Mouse (Mus musculus): ENCODE measurements around the gene Olfr1278. TPM values are rescaled to one million over a fixed set of nuclear protein-coding genes. Genes with fewer than 3 reads are reported as not detected.
"Not testable (repeated sequence)": the region's sequence is repeated elsewhere in the genome, so short reads cannot be mapped to it uniquely, and the experiment has no call there.

Olfr1278 gene
- polyA plus RNA-seq, 2 experiments: not detected

DNA sequence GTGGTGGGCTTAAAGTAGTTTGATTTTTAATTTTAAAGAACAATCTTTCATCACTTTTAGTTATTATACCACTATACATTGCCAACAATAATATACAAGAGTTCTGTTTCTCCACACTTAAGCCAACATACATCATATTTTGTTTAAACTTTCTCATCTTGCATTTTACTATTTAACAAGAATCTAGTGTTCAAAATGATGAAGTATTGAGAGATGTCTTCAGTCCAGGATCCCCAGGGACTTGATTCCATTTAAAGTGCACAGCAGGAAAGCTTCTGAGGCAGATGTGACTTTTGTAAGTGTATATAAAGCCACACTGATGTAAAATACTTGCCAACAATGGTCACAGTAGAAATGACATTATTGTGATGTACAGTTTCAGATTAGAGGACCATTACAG is 23.8 kb downstream of the Olfr1278 start, which contains the start of gene Olfr1280:
TSS of gene Olfr1280 (plus strand) at position 301 of the 400 bp plus-strand sequence.
- no peaks in the 10 kb centered on the region for H3K9me3 ChIP-seq (ENCODE audit: control insufficient read depth, low read length)
- H3K4me1 ChIP-seq (replicated peaks; ENCODE audit: control insufficient read depth in 2 of 2, insufficient read depth in 2 of 2, low read length in 1 of 2): no peaks in the 10 kb centered on the region
- H3K36me3 ChIP-seq (replicated peaks; ENCODE audit: control insufficient read depth, insufficient read depth, low read depth): no peaks in the 10 kb centered on the region
- no peak within 1 kb of the TSS for H3K27ac ChIP-seq
- H3K4me2 ChIP-seq (ENCODE audit: low read depth): no peak within 1 kb of the TSS
- H3K27me3 ChIP-seq (ENCODE audit: control insufficient read depth, insufficient read depth, low read length): no peaks in the 10 kb centered on the region
- H3K4me3 ChIP-seq (ENCODE audit: insufficient read depth in 1 of 2, low read depth in 2 of 2, low read length in 2 of 2): no peak within 1 kb of the TSS
- H3K9ac ChIP-seq (replicated peaks): no peak within 1 kb of the TSS
- ATAC-seq (ENCODE audit: insufficient read depth) (no peak), DNase-seq (ENCODE audit: low read depth in 3 of 3, low spot score in 3 of 3) (no peak)
- no peak for TF ChIP-seq EP300 (IDR thresholded peaks at IDR 0.05; ENCODE audit: low read depth)
- TF ChIP-seq CTCF (IDR thresholded peaks at IDR 0.05; ENCODE audit: low read depth): no peak

DNA sequence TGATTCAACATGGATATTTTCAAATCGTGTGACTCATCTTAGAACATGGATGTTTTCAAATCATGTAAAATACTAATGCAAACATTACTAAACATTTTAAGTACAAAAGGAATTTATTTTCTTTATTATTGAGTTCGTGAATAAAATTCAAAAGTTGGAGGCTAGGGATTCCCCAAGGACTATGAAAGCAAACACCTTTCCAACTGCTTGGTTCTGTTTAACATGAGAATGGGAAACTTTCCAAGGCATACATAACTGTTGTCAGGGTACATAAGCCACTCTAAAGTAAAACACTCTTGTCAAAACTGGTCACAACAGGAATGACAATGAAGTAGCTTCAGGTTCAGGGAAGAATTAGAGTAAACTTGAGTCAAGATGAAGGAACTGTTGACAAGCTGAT is 36.3 kb downstream of the Olfr1278 start, which contains the start of gene Olfr1281:
TSS of gene Olfr1281 (plus strand) at position 301 of the 400 bp plus-strand sequence.
- H3K4me1 ChIP-seq (replicated peaks; ENCODE audit: control insufficient read depth in 2 of 2, insufficient read depth in 2 of 2, low read length in 1 of 2): no peaks in the 10 kb centered on the region
- no peaks in the 10 kb centered on the region for H3K27me3 ChIP-seq (ENCODE audit: control insufficient read depth, insufficient read depth, low read length)
- H3K36me3 ChIP-seq (replicated peaks; ENCODE audit: control insufficient read depth, insufficient read depth, low read depth): no peaks in the 10 kb centered on the region
- 42% methylated on average over 2 of the region's 2 CpGs for WGBS (ENCODE audit: insufficient replicate concordance)
- no peak for DNase-seq (ENCODE audit: low read depth in 3 of 3, low spot score in 3 of 3)
- no peak within 1 kb of the TSS for H3K4me3 ChIP-seq (ENCODE audit: insufficient read depth in 1 of 2, low read depth in 2 of 2, low read length in 2 of 2)
- no peak within 1 kb of the TSS for H3K9ac ChIP-seq (replicated peaks)
- no peak for TF ChIP-seq CTCF (IDR thresholded peaks at IDR 0.05; ENCODE audit: low read depth)
- no peak for TF ChIP-seq EP300 (IDR thresholded peaks at IDR 0.05; ENCODE audit: low read depth)
- H3K4me2 ChIP-seq (ENCODE audit: low read depth): no peak within 1 kb of the TSS
- H3K9me3 ChIP-seq (ENCODE audit: control insufficient read depth, low read length): no peaks in the 10 kb centered on the region
- no peak within 1 kb of the TSS for H3K27ac ChIP-seq
- no peak for ATAC-seq (ENCODE audit: insufficient read depth)

DNA sequence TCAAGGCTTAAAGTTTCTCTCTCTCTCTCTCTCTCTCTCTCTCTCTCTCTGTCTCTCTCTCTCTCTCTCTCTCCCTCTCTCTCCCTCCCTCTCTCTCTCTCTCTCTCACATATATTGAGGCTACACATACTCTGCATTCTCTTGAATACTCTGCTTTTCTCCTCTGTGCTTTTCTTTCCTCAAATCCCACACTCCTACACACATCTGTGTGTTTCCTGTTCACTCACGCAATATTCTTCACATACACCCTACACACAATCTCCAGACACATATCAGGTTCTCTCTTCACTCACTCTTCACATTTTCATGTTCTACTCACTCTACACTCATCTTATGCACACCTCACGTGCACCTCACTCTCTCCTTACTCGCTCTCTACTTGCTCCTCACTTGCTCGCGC is 43.8 kb downstream of the Olfr1278 start:
- not testable (repeated sequence) for DNase-seq (ENCODE audit: low read depth in 3 of 3, low spot score in 3 of 3); H3K36me3 ChIP-seq (replicated peaks; ENCODE audit: control insufficient read depth, insufficient read depth, low read depth); ATAC-seq (ENCODE audit: insufficient read depth); H3K4me1 ChIP-seq (replicated peaks; ENCODE audit: control insufficient read depth in 2 of 2, insufficient read depth in 2 of 2, low read length in 1 of 2); H3K4me3 ChIP-seq (ENCODE audit: insufficient read depth in 1 of 2, low read depth in 2 of 2, low read length in 2 of 2); H3K9ac ChIP-seq (replicated peaks); H3K27me3 ChIP-seq (ENCODE audit: control insufficient read depth, insufficient read depth, low read length); H3K27ac ChIP-seq; H3K4me2 ChIP-seq (ENCODE audit: low read depth); H3K9me3 ChIP-seq (ENCODE audit: control insufficient read depth, low read length)
- 69% methylated on average over 5 of the region's 5 CpGs for WGBS (ENCODE audit: insufficient replicate concordance)

DNA sequence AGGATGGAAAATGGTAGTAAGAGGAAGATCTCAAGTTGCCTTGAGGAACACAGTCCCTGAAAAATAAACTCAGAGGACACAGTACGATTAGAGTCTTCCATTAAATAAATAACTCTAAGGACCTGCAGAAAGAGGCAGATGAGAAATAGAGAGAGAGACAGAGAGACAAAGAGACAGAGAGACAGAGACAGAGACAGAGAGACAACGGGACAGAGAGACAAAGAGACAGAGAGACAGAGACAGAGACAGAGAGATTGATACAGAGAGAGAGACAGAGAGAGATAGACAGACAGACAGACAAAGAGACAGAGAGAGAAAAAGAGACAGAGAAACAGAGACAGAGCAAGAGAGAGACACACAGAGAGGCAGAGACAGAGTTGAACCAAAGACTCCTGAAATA is 46.0 kb downstream of the Olfr1278 start, which contains the start of gene Olfr1282:
TSS of gene Olfr1282 (minus strand) at position 101 of the 400 bp plus-strand sequence.
- no peak for ATAC-seq (ENCODE audit: insufficient read depth)
- Histone ChIP-seq H3K4me3 (ENCODE audit: insufficient read depth in 1 of 2, low read depth in 2 of 2, low read length in 2 of 2) (no peak within 1 kb of the TSS), H3K27ac (no peak within 1 kb of the TSS), H3K9me3 (ENCODE audit: control insufficient read depth, low read length) (no peaks in the 10 kb centered on the region), H3K4me2 (ENCODE audit: low read depth) (no peak within 1 kb of the TSS), H3K4me1 (replicated peaks; ENCODE audit: control insufficient read depth in 2 of 2, insufficient read depth in 2 of 2, low read length in 1 of 2) (no peaks in the 10 kb centered on the region), H3K9ac (replicated peaks) (no peak within 1 kb of the TSS), H3K36me3 (replicated peaks; ENCODE audit: control insufficient read depth, insufficient read depth, low read depth) (no peaks in the 10 kb centered on the region), H3K27me3 (ENCODE audit: control insufficient read depth, insufficient read depth, low read length) (no peaks in the 10 kb centered on the region)
- no peak for DNase-seq (ENCODE audit: low read depth in 3 of 3, low spot score in 3 of 3)
- no peak for TF ChIP-seq EP300 (IDR thresholded peaks at IDR 0.05; ENCODE audit: low read depth)
- no peak for TF ChIP-seq CTCF (IDR thresholded peaks at IDR 0.05; ENCODE audit: low read depth)
- 37% methylated on average over 2 of the region's 2 CpGs for WGBS (ENCODE audit: insufficient replicate concordance)

Other genes with a start within 250 kb of the Olfr1278 start
- not detected in 2 replicates for gene Gm13941, start 184.2 kb upstream of the Olfr1278 start, polyA plus RNA-seq (2012; rRNA removed)
- not detected in 2 replicates for gene Gm13941, start 184.2 kb upstream of the Olfr1278 start, polyA plus RNA-seq (2014; fragmentation: Nextera tagmentation; extraction: Ambion mirVana)
- not detected in 2 replicates for gene Gm15130, start 137.2 kb upstream of the Olfr1278 start, polyA plus RNA-seq (2012; rRNA removed)
- not detected in 2 replicates for gene Gm15130, start 137.2 kb upstream of the Olfr1278 start, polyA plus RNA-seq (2014; fragmentation: Nextera tagmentation; extraction: Ambion mirVana)
- not detected in 2 replicates for gene 4930430A15Rik, start 60.5 kb upstream of the Olfr1278 start, polyA plus RNA-seq (2012; rRNA removed)
- gene 4930430A15Rik, start 60.5 kb upstream of the Olfr1278 start, polyA plus RNA-seq (2014; fragmentation: Nextera tagmentation; extraction: Ambion mirVana): not detected in 2 replicates
- gene Olfr1275, start 54.9 kb upstream of the Olfr1278 start, polyA plus RNA-seq (2012; rRNA removed): not detected in 2 replicates
- not detected in 2 replicates for gene Olfr1275, start 54.9 kb upstream of the Olfr1278 start, polyA plus RNA-seq (2014; fragmentation: Nextera tagmentation; extraction: Ambion mirVana)
- gene Olfr1276, start 35.6 kb upstream of the Olfr1278 start, polyA plus RNA-seq (2012; rRNA removed): not detected in 2 replicates
- not detected in 2 replicates for gene Olfr1276, start 35.6 kb upstream of the Olfr1278 start, polyA plus RNA-seq (2014; fragmentation: Nextera tagmentation; extraction: Ambion mirVana)
- not detected in 2 replicates for gene Olfr1277, start 16.0 kb upstream of the Olfr1278 start, polyA plus RNA-seq (2012; rRNA removed)
- not detected in 2 replicates for gene Olfr1277, start 16.0 kb upstream of the Olfr1278 start, polyA plus RNA-seq (2014; fragmentation: Nextera tagmentation; extraction: Ambion mirVana)
- not detected in 2 replicates for gene Olfr1279, start 10.5 kb downstream of the Olfr1278 start, polyA plus RNA-seq (2012; rRNA removed)
- not detected in 2 replicates for gene Olfr1279, start 10.5 kb downstream of the Olfr1278 start, polyA plus RNA-seq (2014; fragmentation: Nextera tagmentation; extraction: Ambion mirVana)
- gene Olfr1280, start 23.9 kb downstream of the Olfr1278 start, polyA plus RNA-seq (2012; rRNA removed): not detected in 2 replicates
- not detected in 2 replicates for gene Olfr1280, start 23.9 kb downstream of the Olfr1278 start, polyA plus RNA-seq (2014; fragmentation: Nextera tagmentation; extraction: Ambion mirVana)
- gene Olfr1281, start 36.4 kb downstream of the Olfr1278 start, polyA plus RNA-seq (2012; rRNA removed): not detected in 2 replicates
- gene Olfr1281, start 36.4 kb downstream of the Olfr1278 start, polyA plus RNA-seq (2014; fragmentation: Nextera tagmentation; extraction: Ambion mirVana): not detected in 2 replicates
- not detected in 2 replicates for gene Olfr1282, start 45.9 kb downstream of the Olfr1278 start, polyA plus RNA-seq (2012; rRNA removed)
- gene Olfr1282, start 45.9 kb downstream of the Olfr1278 start, polyA plus RNA-seq (2014; fragmentation: Nextera tagmentation; extraction: Ambion mirVana): not detected in 2 replicates
- not detected in 2 replicates for gene Olfr1283, start 76.7 kb downstream of the Olfr1278 start, polyA plus RNA-seq (2012; rRNA removed)
- gene Olfr1283, start 76.7 kb downstream of the Olfr1278 start, polyA plus RNA-seq (2014; fragmentation: Nextera tagmentation; extraction: Ambion mirVana): not detected in 2 replicates
- gene Olfr1284, start 85.4 kb downstream of the Olfr1278 start, polyA plus RNA-seq (2012; rRNA removed): not detected in 2 replicates
- not detected in 2 replicates for gene Olfr1284, start 85.4 kb downstream of the Olfr1278 start, polyA plus RNA-seq (2014; fragmentation: Nextera tagmentation; extraction: Ambion mirVana)
- not detected in 2 replicates for gene Olfr1286, start 133.0 kb downstream of the Olfr1278 start, polyA plus RNA-seq (2012; rRNA removed)
- not detected in 2 replicates for gene Olfr1286, start 133.0 kb downstream of the Olfr1278 start, polyA plus RNA-seq (2014; fragmentation: Nextera tagmentation; extraction: Ambion mirVana)
- gene Olfr1287, start 159.0 kb downstream of the Olfr1278 start, polyA plus RNA-seq (2012; rRNA removed): not detected in 2 replicates
- not detected in 2 replicates for gene Olfr1287, start 159.0 kb downstream of the Olfr1278 start, polyA plus RNA-seq (2014; fragmentation: Nextera tagmentation; extraction: Ambion mirVana)
- gene Olfr1288, start 184.0 kb downstream of the Olfr1278 start, polyA plus RNA-seq (2012; rRNA removed): not detected in 2 replicates
- gene Olfr1288, start 184.0 kb downstream of the Olfr1278 start, polyA plus RNA-seq (2014; fragmentation: Nextera tagmentation; extraction: Ambion mirVana): not detected in 2 replicates
- not detected in 2 replicates for gene Olfr1289, start 190.7 kb downstream of the Olfr1278 start, polyA plus RNA-seq (2012; rRNA removed)
- gene Olfr1289, start 190.7 kb downstream of the Olfr1278 start, polyA plus RNA-seq (2014; fragmentation: Nextera tagmentation; extraction: Ambion mirVana): not detected in 2 replicates
- gene Olfr1290, start 203.7 kb downstream of the Olfr1278 start, polyA plus RNA-seq (2012; rRNA removed): not detected in 2 replicates
- not detected in 2 replicates for gene Olfr1290, start 203.7 kb downstream of the Olfr1278 start, polyA plus RNA-seq (2014; fragmentation: Nextera tagmentation; extraction: Ambion mirVana)
- gene Olfr1291-ps1, start 207.0 kb downstream of the Olfr1278 start, polyA plus RNA-seq (2012; rRNA removed): not detected in 2 replicates
- gene Olfr1291-ps1, start 207.0 kb downstream of the Olfr1278 start, polyA plus RNA-seq (2014; fragmentation: Nextera tagmentation; extraction: Ambion mirVana): not detected in 2 replicates
- gene Olfr1293-ps, start 235.1 kb downstream of the Olfr1278 start, polyA plus RNA-seq (2012; rRNA removed): not detected in 2 replicates
- not detected in 2 replicates for gene Olfr1293-ps, start 235.1 kb downstream of the Olfr1278 start, polyA plus RNA-seq (2014; fragmentation: Nextera tagmentation; extraction: Ambion mirVana)